Mouse (Mus musculus): ENCODE measurements around the gene Esr1. TPM values are rescaled to one million over a fixed set of nuclear protein-coding genes. Genes with fewer than 3 reads are reported as not detected.
"Not testable (repeated sequence)": the region's sequence is repeated elsewhere in the genome, so short reads cannot be mapped to it uniquely, and the experiment has no call there.

Esr1 gene
- total and polyA plus RNA-seq, 3 experiments: 0.82 TPM; not detected in 2

- Histone ChIP-seq H3K4me1 (ENCODE audit: insufficient read depth, low read depth, low read length) (no peaks in the 10 kb centered on the region), H3K9me3 (replicated peaks) (no peaks in the 10 kb centered on the region), H3K36me3 (replicated peaks) (no peaks in the 10 kb centered on the region), H3K4me3 (ENCODE audit: low read depth, low read length) (no peak overlapping the region), H3K27me3 (ENCODE audit: insufficient read depth, low read length) (no peaks in the 10 kb centered on the region)
- no peak for DNase-seq (ENCODE audit: low spot score)
- TF ChIP-seq GATA2 (IDR thresholded peaks at IDR 0.05; ENCODE audit: borderline replicate concordance, low read depth, low read length) (no peak), POLR2AphosphoS5 (IDR thresholded peaks at IDR 0.05; ENCODE audit: insufficient replicate concordance, low read depth, low read length) (no peak), GATA1 (IDR thresholded peaks at IDR 0.05; ENCODE audit: borderline replicate concordance, low read length) (no peak), TAL1 (conservative IDR thresholded peaks at IDR 0.05; ENCODE audit: low read depth, low read length) (no peak), CTCF (IDR thresholded peaks at IDR 0.05; ENCODE audit: low read depth, low read length) (no peak)
- ATAC-seq (ENCODE audit: extremely low read depth, insufficient number of reproducible peaks, low FRiP score, poor library complexity, severe bottlenecking): no peak
These were observed 120.9 kb downstream of the Esr1 start for GRCm38 (mm10) chr10:4732328-4732727.

GRCm38 (mm10) chr10:4733987-4734386 is 122.6 kb downstream of the Esr1 start:
- no peaks in the 10 kb centered on the region for H3K4me1 ChIP-seq (ENCODE audit: insufficient read depth, low read depth, low read length)
- H3K27me3 ChIP-seq (ENCODE audit: insufficient read depth, low read length): no peaks in the 10 kb centered on the region
- no peak for ATAC-seq (ENCODE audit: extremely low read depth, insufficient number of reproducible peaks, low FRiP score, poor library complexity, severe bottlenecking)
- no peak overlapping the region for H3K4me3 ChIP-seq (ENCODE audit: low read depth, low read length)
- H3K36me3 ChIP-seq (replicated peaks): no peaks in the 10 kb centered on the region
- no peaks in the 10 kb centered on the region for H3K9me3 ChIP-seq (replicated peaks)
- TF ChIP-seq CTCF (IDR thresholded peaks at IDR 0.05; ENCODE audit: low read depth, low read length) (no peak), TAL1 (conservative IDR thresholded peaks at IDR 0.05; ENCODE audit: low read depth, low read length) (no peak), POLR2AphosphoS5 (IDR thresholded peaks at IDR 0.05; ENCODE audit: insufficient replicate concordance, low read depth, low read length) (no peak), GATA2 (IDR thresholded peaks at IDR 0.05; ENCODE audit: borderline replicate concordance, low read depth, low read length) (no peak)
- no peak for DNase-seq (ENCODE audit: low spot score)

GRCm38 (mm10) chr10:4734942-4735341 is 123.5 kb downstream of the Esr1 start:
- H3K4me1 ChIP-seq (ENCODE audit: insufficient read depth, low read depth, low read length): no peaks in the 10 kb centered on the region
- H3K27me3 ChIP-seq (ENCODE audit: insufficient read depth, low read length): no peaks in the 10 kb centered on the region
- no peaks in the 10 kb centered on the region for H3K9me3 ChIP-seq (replicated peaks)
- DNase-seq (ENCODE audit: low spot score): no peak
- ATAC-seq (ENCODE audit: extremely low read depth, insufficient number of reproducible peaks, low FRiP score, poor library complexity, severe bottlenecking): no peak
- TF ChIP-seq GATA1 (IDR thresholded peaks at IDR 0.05; ENCODE audit: borderline replicate concordance, low read length) (no peak), GATA2 (IDR thresholded peaks at IDR 0.05; ENCODE audit: borderline replicate concordance, low read depth, low read length) (no peak), CTCF (IDR thresholded peaks at IDR 0.05; ENCODE audit: low read depth, low read length) (no peak)
- no peaks in the 10 kb centered on the region for H3K36me3 ChIP-seq (replicated peaks)
- no peak overlapping the region for H3K4me3 ChIP-seq (ENCODE audit: low read depth, low read length)

- Histone ChIP-seq H3K9me3 (replicated peaks) (no peaks in the 10 kb centered on the region), H3K36me3 (replicated peaks) (no peaks in the 10 kb centered on the region), H3K27me3 (ENCODE audit: insufficient read depth, low read length) (no peaks in the 10 kb centered on the region), H3K4me1 (ENCODE audit: insufficient read depth, low read depth, low read length) (no peaks in the 10 kb centered on the region), H3K4me3 (ENCODE audit: low read depth, low read length) (no peak overlapping the region)
- no peak for ATAC-seq (ENCODE audit: extremely low read depth, insufficient number of reproducible peaks, low FRiP score, poor library complexity, severe bottlenecking)
- DNase-seq (ENCODE audit: low spot score): no peak
- TF ChIP-seq CTCF (IDR thresholded peaks at IDR 0.05; ENCODE audit: low read depth, low read length) (no peak), GATA1 (IDR thresholded peaks at IDR 0.05; ENCODE audit: borderline replicate concordance, low read length) (no peak), POLR2AphosphoS5 (IDR thresholded peaks at IDR 0.05; ENCODE audit: insufficient replicate concordance, low read depth, low read length) (no peak), TAL1 (conservative IDR thresholded peaks at IDR 0.05; ENCODE audit: low read depth, low read length) (no peak), GATA2 (IDR thresholded peaks at IDR 0.05; ENCODE audit: borderline replicate concordance, low read depth, low read length) (no peak)
These were observed 126.9 kb downstream of the Esr1 start for GRCm38 (mm10) chr10:4738311-4738710.

GRCm38 (mm10) chr10:4751091-4751490 is 139.7 kb downstream of the Esr1 start:
- H3K9me3 ChIP-seq (replicated peaks); H3K36me3 ChIP-seq (replicated peaks); DNase-seq (ENCODE audit: low spot score); H3K4me3 ChIP-seq (ENCODE audit: low read depth, low read length); H3K27me3 ChIP-seq (ENCODE audit: insufficient read depth, low read length); ATAC-seq (ENCODE audit: extremely low read depth, insufficient number of reproducible peaks, low FRiP score, poor library complexity, severe bottlenecking); H3K4me1 ChIP-seq (ENCODE audit: insufficient read depth, low read depth, low read length): not testable (repeated sequence)

- Histone ChIP-seq H3K36me3 (replicated peaks) (no peaks in the 10 kb centered on the region), H3K27me3 (ENCODE audit: insufficient read depth, low read length) (no peaks in the 10 kb centered on the region), H3K9me3 (replicated peaks) (no peaks in the 10 kb centered on the region), H3K4me3 (ENCODE audit: low read depth, low read length) (no peak overlapping the region), H3K4me1 (ENCODE audit: insufficient read depth, low read depth, low read length) (no peaks in the 10 kb centered on the region)
- no peak for DNase-seq (ENCODE audit: low spot score)
- TF ChIP-seq GATA1 (IDR thresholded peaks at IDR 0.05; ENCODE audit: borderline replicate concordance, low read length) (no peak), CTCF (IDR thresholded peaks at IDR 0.05; ENCODE audit: low read depth, low read length) (no peak), POLR2AphosphoS5 (IDR thresholded peaks at IDR 0.05; ENCODE audit: insufficient replicate concordance, low read depth, low read length) (no peak), TAL1 (conservative IDR thresholded peaks at IDR 0.05; ENCODE audit: low read depth, low read length) (no peak), GATA2 (IDR thresholded peaks at IDR 0.05; ENCODE audit: borderline replicate concordance, low read depth, low read length) (no peak)
- no peak for ATAC-seq (ENCODE audit: extremely low read depth, insufficient number of reproducible peaks, low FRiP score, poor library complexity, severe bottlenecking)
These were observed 141.6 kb downstream of the Esr1 start for GRCm38 (mm10) chr10:4752977-4753376.

- no peak for ATAC-seq (ENCODE audit: extremely low read depth, insufficient number of reproducible peaks, low FRiP score, poor library complexity, severe bottlenecking)
These were observed 164.1 kb downstream of the Esr1 start for GRCm38 (mm10) chr10:4775541-4775940.

More at GRCm38 (mm10) chr10:4775541-4775940, 164.1 kb downstream of the Esr1 start:
- Histone ChIP-seq H3K4me1 (ENCODE audit: insufficient read depth, low read depth, low read length) (peaks cover 6% of the 10 kb centered on the region; the same call in 1 of the 2 replicates), H3K4me3 (ENCODE audit: low read depth, low read length) (no peak overlapping the region), H3K9me3 (replicated peaks) (no peaks in the 10 kb centered on the region), H3K27me3 (ENCODE audit: insufficient read depth, low read length) (peaks cover 4% of the 10 kb centered on the region), H3K36me3 (replicated peaks) (no peaks in the 10 kb centered on the region)
- TF ChIP-seq GATA1 (IDR thresholded peaks at IDR 0.05; ENCODE audit: borderline replicate concordance, low read length): no peak
- TF ChIP-seq GATA2 (IDR thresholded peaks at IDR 0.05; ENCODE audit: borderline replicate concordance, low read depth, low read length): no peak
- TF ChIP-seq POLR2AphosphoS5 (IDR thresholded peaks at IDR 0.05; ENCODE audit: insufficient replicate concordance, low read depth, low read length): no peak
- TF ChIP-seq CTCF (IDR thresholded peaks at IDR 0.05; ENCODE audit: low read depth, low read length): no peak
- no peak for TF ChIP-seq TAL1 (conservative IDR thresholded peaks at IDR 0.05; ENCODE audit: low read depth, low read length)
- no peak for DNase-seq (ENCODE audit: low spot score)
